Mouse (Mus musculus): ENCODE data around the gene Vmn1r233. TPM values are rescaled to one million over a fixed set of nuclear protein-coding genes. Genes with fewer than 3 reads are reported as not detected.
A peak's percentile ranks its signal among the peaks of the same experiment; 100 is the strongest.

Gene Vmn1r233
- total RNA-seq (2022): not detected

DNA sequence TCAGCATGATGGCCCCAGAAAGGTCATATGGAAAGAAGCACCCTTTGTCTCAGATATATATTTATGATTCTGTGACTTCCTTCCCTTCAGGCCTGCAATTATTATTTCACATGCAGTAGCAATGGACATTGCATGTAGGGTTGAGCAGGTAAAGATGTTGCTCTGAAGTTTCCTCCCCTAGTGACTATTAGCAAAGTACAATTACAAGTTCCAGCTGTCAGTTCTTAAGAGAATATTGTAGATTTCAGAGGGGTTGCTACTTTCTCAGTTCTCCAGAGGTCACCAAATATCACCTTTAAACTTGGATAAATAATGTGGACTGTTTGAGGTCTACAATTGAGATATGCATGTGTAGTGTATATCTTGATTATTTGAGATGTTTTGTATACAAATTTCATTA, at the start of gene Vmn1r233:
Vmn1r233 (minus strand) TSS at position 101 of the 400 bp plus-strand sequence.
- no peak for DNase-seq (ENCODE audit: low spot score in 2 of 2)

DNA sequence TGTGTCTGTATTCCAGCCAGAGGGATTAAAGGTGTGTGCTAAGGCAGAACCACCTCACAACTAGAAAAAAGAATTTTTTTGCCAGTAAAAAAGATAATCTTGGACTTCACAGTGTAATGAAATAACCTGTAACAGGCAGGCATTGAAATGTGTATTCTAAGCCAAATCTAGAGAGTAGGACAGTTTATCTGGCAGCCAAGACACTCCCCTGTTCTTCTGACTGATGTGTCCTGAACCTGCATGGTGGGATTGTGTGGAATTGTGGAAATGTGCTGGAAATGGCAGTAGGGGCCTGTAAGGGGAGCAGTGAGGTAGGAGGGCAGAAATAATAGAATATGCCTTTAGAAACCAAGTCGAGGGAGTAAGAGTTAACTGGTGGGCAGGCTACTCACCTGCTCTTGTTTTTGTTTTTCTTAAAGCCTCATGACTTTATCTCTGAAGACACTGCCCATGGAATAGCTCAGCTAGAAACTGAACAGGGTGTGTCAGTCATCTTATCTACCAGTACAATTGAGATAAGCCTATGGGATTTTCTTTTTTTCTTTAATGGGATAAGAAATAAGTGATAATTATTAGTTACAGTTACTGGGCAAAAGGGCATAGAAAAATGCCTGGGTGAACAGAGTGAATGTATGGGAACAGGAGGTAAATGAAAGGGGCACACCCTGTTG, 22.3 kb upstream of the Vmn1r233 start:
- no peak for DNase-seq (ENCODE audit: low spot score in 2 of 2)

DNA sequence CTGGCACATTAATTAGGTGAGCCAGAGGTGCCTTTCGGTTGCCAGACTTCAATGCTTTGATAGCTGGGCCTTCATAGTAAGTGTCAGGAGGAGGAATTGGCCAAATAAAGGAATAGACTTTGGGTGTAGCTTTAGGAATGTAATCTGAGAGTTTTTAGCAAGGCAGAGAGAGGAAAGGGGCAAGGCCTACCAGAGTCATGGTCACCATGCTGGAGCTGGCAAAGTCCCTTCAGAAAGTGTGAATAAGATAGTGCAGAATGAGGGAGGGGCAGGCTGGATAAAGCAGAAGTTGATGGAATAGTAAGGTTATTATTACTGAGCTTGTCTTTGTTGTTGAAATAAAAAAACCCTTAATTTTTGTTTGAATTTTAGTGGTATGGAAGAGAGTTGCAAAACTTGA, 13.5 kb upstream of the Vmn1r233 start:
- no peak for DNase-seq (ENCODE audit: low spot score in 2 of 2)

DNA sequence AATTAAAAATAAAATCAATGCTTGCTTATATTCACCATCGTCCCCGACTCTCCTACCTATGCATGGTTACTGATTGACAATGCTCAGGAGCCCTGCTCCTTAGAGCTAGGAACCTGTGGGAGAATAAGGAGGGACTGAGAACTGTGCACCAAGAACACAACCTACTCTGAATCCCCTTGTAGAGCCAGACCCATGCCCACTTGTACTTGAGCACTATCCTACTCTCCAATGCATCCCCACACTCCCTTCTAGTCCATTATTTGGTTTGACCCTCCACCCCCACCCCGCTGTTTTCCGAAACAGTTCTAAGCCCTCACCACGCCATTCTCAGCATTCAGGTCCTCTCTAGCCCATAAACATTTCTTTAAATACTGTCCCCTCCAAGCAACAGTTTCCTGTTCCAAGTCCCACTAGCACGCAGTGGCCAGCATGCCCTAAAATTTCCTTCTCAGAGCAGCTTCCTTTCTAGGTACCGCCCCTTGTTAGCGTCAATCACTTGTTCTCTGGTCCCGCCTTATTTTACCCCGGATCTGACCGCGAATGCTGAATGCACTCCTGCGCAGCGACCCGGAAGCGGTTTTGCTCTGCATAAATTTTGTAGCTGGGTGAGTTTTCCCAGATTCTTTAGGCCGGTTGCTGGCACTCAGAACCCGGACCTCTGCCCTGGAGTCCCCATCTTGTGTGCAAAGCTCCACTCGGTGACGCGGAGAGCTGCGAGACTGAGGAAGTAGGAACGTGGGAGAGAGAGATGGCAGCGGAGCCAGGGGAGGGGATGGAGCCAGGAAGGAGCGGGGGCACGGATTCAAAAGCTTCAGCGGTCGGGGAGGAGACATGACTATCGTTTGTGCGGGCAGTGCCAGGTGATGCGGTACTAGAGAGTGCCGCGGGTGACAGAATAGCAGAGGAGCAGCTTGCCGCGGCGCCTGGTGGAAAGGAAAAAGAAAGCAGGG, 12.4 kb upstream of the Vmn1r233 start, which contains the start of gene Zfp160:
Zfp160 (plus strand) TSS at position 522 of the 950 bp plus-strand sequence.
- peak; percentile 79 to 87 for DNase-seq (ENCODE audit: low spot score in 2 of 2)

DNA sequence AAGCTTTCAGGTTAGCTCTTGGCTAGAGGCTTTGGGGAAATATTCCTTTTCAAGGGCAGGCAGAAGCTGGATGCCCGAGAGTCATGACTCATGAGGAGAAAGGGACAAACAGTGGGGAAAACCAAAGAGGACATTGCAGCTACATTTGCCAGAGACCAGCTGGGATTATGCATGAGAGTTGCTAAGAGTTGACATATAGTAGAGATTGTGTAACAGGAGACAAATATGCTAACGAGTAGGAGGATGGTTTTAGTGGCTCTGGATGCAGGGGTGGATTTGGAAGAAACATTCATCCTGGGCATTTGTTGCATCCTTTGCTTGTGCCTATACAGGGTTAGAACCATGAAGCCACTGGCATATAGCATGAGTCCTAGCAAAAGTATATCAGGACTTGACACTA, 2.5 kb downstream of the Vmn1r233 start:
- DNase-seq (ENCODE audit: low spot score in 2 of 2): peak in 1 of 2 experiments; percentile 12

DNA sequence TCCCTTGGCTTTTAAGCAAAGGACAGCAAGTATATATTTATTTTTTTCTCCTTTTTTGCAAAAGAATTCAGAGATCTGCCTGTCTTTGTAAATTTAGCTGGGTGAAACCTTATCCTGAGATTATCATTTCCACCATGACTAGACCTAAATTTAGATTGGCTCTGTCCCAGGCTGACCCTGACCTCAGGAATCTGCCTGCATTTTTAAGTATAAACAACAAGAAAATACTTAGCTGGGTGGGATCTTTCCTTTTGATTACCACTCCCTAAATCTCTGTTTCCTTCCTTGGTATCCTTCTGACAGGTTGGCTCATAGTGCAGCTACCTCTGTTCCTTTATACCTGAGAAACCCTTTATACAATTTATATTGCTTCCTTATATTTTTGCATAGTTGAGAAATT, 29.6 kb downstream of the Vmn1r233 start:
- no peak for DNase-seq (ENCODE audit: low spot score in 2 of 2)

DNA sequence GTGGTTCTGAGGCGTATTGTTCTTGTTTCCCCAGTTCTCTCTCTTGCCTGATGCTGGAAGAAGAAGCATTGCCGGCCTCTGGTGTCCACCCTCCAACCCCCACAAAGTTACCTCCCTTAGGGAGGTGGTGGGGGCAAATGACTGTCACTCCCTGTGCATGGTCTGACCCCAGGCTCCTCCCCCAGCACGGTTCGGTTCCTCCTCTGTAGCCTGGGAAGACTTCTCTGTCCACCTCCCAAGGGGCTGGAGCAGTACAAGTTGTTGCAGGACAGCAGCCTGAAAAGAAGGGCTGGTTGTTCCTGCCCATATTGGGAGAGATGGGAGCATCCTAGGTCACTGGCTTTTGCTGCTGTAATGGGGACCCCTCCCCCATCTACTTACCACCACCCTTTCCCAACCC, 30.8 kb downstream of the Vmn1r233 start:
- no peak for DNase-seq (ENCODE audit: low spot score in 2 of 2)

DNA sequence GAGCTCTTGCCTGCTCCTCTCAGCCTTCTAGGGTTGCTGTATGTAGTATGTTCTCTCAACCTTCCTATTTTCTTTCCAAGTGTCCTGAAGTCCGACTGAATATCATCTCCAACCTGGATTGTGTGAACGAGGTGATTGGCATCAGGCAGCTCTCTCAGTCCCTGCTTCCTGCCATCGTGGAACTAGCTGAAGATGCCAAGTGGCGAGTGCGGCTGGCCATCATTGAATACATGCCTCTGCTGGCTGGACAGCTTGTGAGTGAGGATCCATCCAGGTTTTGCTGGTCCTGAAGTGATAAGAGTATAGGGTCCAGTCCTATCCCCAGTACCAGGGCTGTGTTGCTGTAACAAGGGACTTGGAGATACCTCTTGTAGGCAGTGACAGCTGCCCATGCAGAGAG, 35.9 kb downstream of the Vmn1r233 start:
- no peak for DNase-seq (ENCODE audit: low spot score in 2 of 2)

DNA sequence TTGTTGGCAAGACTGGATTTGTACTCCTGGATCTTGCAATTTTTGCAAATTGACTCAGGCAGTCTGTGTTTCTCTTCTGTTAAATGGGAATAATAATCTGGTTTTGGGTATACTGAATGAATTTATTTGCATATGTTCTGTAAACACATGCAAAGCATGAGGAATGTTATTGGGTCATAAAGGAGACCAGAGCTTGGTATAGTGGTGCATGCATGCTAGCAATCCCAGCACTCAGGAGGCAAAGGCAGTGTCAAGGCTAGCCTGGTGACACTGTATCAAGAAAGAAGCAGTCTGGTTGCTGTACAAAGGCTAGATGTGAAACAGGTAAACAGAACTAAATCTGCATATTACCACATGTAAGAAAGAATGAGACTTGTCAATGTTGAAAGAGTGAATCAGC, 49.6 kb downstream of the Vmn1r233 start:
- DNase-seq (ENCODE audit: low spot score in 2 of 2): no peak

DNA sequence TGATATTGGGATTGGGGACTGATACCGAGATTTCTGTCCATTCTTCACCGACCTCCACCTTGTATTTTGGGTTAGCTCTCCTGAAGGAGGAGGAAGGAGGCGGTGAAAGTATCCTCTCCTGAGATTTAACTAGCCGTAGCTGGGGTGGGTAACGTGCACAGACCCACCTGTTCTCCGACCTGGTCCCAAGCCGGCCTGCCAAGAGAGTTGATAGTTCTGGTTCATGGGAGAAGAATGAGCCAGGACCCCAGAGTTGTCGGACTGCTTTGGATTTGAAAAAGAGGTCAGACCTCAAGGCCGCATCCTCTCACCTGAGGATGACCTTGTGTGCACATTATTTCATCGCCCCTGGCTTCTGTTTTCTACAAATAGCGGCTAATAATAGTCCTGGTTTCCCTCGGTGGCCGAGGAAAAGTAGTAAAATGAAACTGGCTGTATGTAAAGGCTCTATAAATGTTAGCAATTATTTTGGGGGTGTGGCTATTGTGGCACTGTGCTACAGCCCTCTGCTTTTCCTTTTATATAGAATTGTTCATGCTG, 50.2 kb downstream of the Vmn1r233 start:
- no peak for DNase-seq (ENCODE audit: low spot score in 2 of 2)

DNA sequence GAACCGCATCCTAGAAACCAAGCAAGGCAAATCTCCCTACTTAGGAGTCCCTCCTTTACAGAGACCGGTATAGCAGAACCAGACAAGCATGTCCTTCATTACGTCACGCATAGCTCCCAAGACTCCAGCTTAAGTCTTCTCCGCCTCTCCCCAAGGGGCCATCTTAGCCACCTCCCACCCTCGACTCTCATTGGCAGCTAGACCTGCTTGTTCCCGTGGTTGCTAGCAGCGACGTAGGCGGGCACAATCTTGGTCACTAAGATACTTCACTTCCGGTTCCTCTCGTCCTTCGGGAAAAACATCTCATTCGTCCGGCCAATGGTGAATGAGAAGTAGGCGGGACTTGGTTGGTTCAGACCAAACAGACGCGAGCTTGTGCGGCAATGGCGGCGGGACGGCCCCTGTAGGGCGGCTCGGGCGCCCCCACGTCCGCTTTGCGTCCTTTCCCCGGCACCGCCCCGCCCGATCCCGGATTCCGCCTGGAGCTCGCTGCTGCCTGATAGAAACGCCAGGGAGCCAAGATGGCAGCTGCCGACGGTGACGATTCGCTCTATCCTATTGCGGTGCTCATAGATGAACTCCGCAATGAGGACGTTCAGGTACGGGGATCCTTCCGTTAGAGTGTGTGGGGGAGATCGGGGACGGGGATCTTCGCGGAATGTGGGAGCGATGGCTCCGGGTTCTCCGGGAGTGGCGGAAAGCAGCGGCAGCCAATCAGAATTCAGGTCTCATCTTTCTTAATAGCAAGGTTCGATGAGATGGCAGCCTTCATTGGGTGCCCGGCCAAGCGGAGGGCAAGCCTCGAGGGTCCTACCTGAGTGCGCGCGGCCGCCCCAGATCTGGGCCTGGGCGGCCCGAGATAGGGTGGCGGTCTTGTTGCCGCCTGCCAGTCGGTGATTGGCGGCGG, 51.0 kb downstream of the Vmn1r233 start, which contains the start of gene Ppp2r1a:
Ppp2r1a (plus strand) TSS at position 327 of the 907 bp plus-strand sequence.
- DNase-seq (ENCODE audit: low spot score in 2 of 2): peak; percentile 99

DNA sequence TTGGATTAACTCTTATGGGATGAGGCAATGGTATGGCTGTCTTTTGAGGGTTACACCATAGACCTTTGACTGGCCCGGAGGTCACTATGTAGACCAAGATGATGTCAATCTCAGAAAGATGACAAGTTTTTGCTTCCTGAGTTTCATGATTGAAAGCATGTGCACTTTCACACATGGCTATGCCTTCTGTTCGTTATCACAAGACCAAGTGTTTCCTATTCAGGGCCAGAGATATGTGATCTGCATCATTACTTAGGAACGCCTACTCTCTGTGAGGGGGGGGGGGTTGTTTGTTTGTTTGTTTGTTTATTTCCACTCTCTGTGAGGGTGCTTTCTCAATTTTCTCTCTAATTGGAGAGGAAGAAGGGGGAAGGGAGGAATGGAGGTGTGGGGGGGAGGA, 52.0 kb downstream of the Vmn1r233 start:
- DNase-seq (ENCODE audit: low spot score in 2 of 2): no peak

Other genes with a start within 250 kb of the Vmn1r233 start
- gene Vmn1r228, start 210.3 kb downstream of the Vmn1r233 start, total RNA-seq (2022): not detected
- under 1 TPM; 0.02 to 0.07 (median 0.06) TPM for gene Vmn1r229, start 184.9 kb downstream of the Vmn1r233 start, total RNA-seq (2022)
- not detected for gene Vmn1r230, start 156.0 kb downstream of the Vmn1r233 start, total RNA-seq (2022)
- not detected for gene Vmn1r231, start 91.4 kb downstream of the Vmn1r233 start, total RNA-seq (2022)
- gene Vmn1r232, start 76.8 kb downstream of the Vmn1r233 start, total RNA-seq (2022): under 1 TPM in 1 of 4 experiments, not detected in 3; 0.22 TPM
- 100 to 1,000 TPM; 521 to 550 (median 536) TPM for gene Ppp2r1a, start 51.2 kb downstream of the Vmn1r233 start, total RNA-seq (2022)
- 10 to 100 TPM; 20.2 to 20.9 (median 20.8) TPM for gene Zfp160, start 12.4 kb upstream of the Vmn1r233 start, total RNA-seq (2022)
- not detected for gene Vmn1r234, start 229.6 kb upstream of the Vmn1r233 start, total RNA-seq (2022)